Mouse (Mus musculus) lung, embryonic 14.5 days (tissue): ENCODE results near the gene Tbcd. TPM values are rescaled to one million over a fixed set of nuclear protein-coding genes. Genes with fewer than 3 reads are reported as not detected.

Source experiments
- ATAC-seq: fragments of 200-750 bp; cut with Nextera tagmentation; 2 replicates; pipeline ENCODE4 v1.8.0; 2017; ENCODE audit warnings: mild to moderate bottlenecking, moderate TSS enrichment, moderate library complexity; ENCODE audit not compliant: insufficient read depth
- DNase-seq: peaks from one replicate; pipeline ENCODE4 v3.0.0-alpha.2; 2015
- H3K27ac ChIP-seq: fragments of 300-500 bp; sonication (generic); 2 replicates; pipeline ENCODE4 v1.5.1; 2014; ENCODE audit warnings: low read depth, mild to moderate bottlenecking, moderate library complexity
- H3K27me3 ChIP-seq: fragments of 300-500 bp; sonication (generic); 2 replicates; pipeline ENCODE4 v1.6.1; 2014; ENCODE audit warnings: low read length, control low read depth; ENCODE audit not compliant: insufficient read depth
- H3K36me3 ChIP-seq: fragments of 300-500 bp; sonication (generic); 2 replicates; pipeline ENCODE4 v1.6.1; 2014; ENCODE audit warnings: control low read depth; ENCODE audit not compliant: insufficient read depth
- H3K4me1 ChIP-seq: fragments of 300-500 bp; sonication (generic); 2 replicates; pipeline ENCODE4 v1.6.1; 2014; ENCODE audit warnings: antibody characterized with exemption, control low read depth; ENCODE audit not compliant: insufficient read depth
- H3K4me2 ChIP-seq: fragments of 300-500 bp; sonication (generic); 2 replicates; pipeline ENCODE4 v1.6.1; 2014; ENCODE audit warnings: mild to moderate bottlenecking
- H3K4me3 ChIP-seq: fragments of 300-500 bp; sonication (generic); 2 replicates; pipeline ENCODE4 v1.5.1; 2014; ENCODE audit warnings: low read depth, low read length
- H3K9ac ChIP-seq: fragments of 300-500 bp; sonication (generic); 2 replicates; pipeline ENCODE4 v1.6.1; 2014
- H3K9me3 ChIP-seq: fragments of 300-500 bp; sonication (generic); 2 replicates; pipeline ENCODE4 v1.6.1; 2016; ENCODE audit warnings: low read depth, low read length, control low read depth
- CTCF ChIP-seq: IDR thresholded peaks from 2 replicates; pipeline ENCODE4 v1.5.1; 2016; ENCODE audit warnings: antibody characterized with exemption, low read depth
- WGBS: fragments of 180-500 bp; shearing (Covaris S2); extraction: QIAGEN DNeasy Blood & Tissue Kit; methylation state at CpG from one replicate; pipeline ENCODE4 v1.1.7; 2014; 5-methylcytosine and 5-hydroxymethylcytosine counted together
- polyA plus RNA-seq: library from polyadenylated mRNA; unstranded; fragments of >200 nt; fragmentation: Nextera tagmentation; extraction: Ambion mirVana; gene quantifications from 2 replicates; pipeline ENCODE4 v1.2.1, GENCODE M21; 2014

Gene Tbcd
- polyA plus RNA-seq, 1 experiment from 2014 or later: 41.3 TPM

DNA sequence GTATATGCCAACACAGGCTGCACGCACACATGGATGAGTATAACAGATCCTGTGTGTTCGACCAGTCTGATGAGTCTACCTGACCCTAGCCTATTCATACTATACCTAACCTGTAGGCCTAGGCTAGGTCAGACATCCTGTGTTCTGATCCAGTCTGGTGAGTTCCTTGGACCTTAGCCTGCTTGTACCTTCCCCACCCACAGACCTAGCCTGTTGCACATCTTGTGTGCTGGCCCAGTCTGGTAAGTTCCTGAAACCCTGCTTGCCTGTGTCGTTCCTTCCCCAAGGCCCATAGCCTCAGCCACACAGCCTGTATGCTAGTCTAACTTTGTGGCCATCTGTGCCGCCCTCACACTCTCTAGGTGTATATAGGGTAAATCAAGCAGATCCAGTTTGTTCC is 112.5 kb downstream of the Tbcd start:
- no peak overlapping the region for H3K4me3 ChIP-seq
- ATAC-seq: no peak
- no peak overlapping the region for H3K4me2 ChIP-seq
- H3K27me3 ChIP-seq: no peaks in the 10 kb centered on the region
- 93% methylated on average over 4 of the region's 4 CpGs for WGBS
- no peak for DNase-seq
- no peak overlapping the region for H3K9ac ChIP-seq
- H3K9me3 ChIP-seq: no peaks in the 10 kb centered on the region
- no peak overlapping the region for H3K27ac ChIP-seq
- no peaks in the 10 kb centered on the region for H3K4me1 ChIP-seq
- no peaks in the 10 kb centered on the region for H3K36me3 ChIP-seq
- no peak for TF ChIP-seq CTCF

DNA sequence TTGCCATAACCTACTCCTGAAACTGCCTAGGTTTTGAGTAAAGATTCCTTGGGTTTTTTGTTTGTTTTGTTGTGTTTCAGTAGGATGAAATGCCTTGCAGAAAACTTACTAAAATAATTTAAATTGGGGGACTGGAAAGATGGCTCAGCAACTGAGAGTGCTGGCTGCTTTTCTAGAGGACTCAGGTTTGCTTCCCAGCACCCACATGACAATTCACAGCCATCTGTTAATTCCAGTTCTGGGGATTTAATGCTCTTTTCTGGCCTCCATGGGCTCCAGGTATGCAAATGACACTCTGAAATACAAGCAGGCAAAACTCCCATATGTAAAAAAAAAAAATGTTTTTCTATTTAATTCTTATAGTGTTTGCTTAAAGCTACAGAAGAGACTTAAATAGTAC is 130.1 kb downstream of the Tbcd start:
- ATAC-seq (no peak), DNase-seq (no peak)
- H3K27me3 ChIP-seq: no peaks in the 10 kb centered on the region
- no peaks in the 10 kb centered on the region for H3K9me3 ChIP-seq
- H3K9ac ChIP-seq: no peak overlapping the region
- H3K4me1 ChIP-seq: no peaks in the 10 kb centered on the region
- H3K4me2 ChIP-seq: no peak overlapping the region
- peaks cover 8% of the 10 kb centered on the region; the same call in 1 of the 2 replicates for H3K36me3 ChIP-seq
- H3K4me3 ChIP-seq: no peak overlapping the region
- H3K27ac ChIP-seq: no peak overlapping the region
- TF ChIP-seq CTCF: no peak

DNA sequence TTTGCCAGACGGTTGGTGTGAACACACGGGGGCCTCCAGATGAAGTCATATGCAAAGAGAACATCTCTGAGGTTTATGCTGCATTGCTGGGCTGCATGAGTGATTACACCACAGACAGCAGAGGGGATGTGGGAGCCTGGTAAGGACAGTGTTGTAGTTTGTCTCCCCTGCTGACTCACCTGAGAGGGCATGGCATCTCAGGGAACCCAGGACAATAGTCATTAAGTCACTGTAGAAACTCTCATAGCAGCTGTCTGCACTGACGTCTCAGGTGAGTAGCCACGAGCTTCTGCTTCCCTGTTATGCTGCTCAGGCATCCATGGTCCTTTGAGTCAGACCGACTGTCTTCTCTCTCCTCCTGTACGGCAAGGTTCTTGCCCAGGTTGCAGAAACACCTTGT is 145.5 kb downstream of the Tbcd start:
- Histone ChIP-seq H3K4me3 (no peak overlapping the region), H3K27me3 (no peaks in the 10 kb centered on the region), H3K4me1 (no peaks in the 10 kb centered on the region), H3K27ac (no peak overlapping the region), H3K9ac (no peak overlapping the region), H3K4me2 (no peak overlapping the region), H3K36me3 (peaks cover 31% of the 10 kb centered on the region), H3K9me3 (no peaks in the 10 kb centered on the region)
- ATAC-seq (no peak), DNase-seq (no peak)
- WGBS: 82% methylated on average over 6 of the region's 6 CpGs
- no peak for TF ChIP-seq CTCF

DNA sequence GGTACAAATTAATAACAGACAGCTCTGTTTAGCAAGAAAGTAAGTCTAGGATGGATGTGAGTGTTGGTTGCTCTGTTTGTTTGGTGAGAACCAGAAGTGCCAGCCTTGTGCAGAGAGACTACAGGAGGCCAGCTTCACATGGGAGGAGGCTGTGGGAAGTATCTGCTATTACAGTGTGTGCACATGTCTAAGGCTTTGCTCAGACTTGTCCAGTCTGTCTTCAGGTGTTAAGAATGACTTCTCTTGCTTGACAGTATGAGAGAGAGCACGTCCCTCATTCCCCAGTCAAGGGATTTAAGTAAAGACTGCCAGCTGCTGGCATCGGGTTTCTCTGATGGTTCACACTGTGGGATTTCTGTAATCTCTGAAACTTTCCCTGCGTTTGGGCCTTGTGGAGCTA is 149.7 kb downstream of the Tbcd start:
- no peak overlapping the region for H3K4me3 ChIP-seq
- 67% methylated on average over 3 of the region's 3 CpGs for WGBS
- H3K9me3 ChIP-seq: no peaks in the 10 kb centered on the region
- no peaks in the 10 kb centered on the region for H3K4me1 ChIP-seq
- H3K36me3 ChIP-seq: peaks cover 47% of the 10 kb centered on the region
- H3K27ac ChIP-seq: no peak overlapping the region
- DNase-seq (no peak), ATAC-seq (no peak)
- no peak overlapping the region for H3K4me2 ChIP-seq
- H3K27me3 ChIP-seq: no peaks in the 10 kb centered on the region
- H3K9ac ChIP-seq: no peak overlapping the region
- no peak for TF ChIP-seq CTCF

DNA sequence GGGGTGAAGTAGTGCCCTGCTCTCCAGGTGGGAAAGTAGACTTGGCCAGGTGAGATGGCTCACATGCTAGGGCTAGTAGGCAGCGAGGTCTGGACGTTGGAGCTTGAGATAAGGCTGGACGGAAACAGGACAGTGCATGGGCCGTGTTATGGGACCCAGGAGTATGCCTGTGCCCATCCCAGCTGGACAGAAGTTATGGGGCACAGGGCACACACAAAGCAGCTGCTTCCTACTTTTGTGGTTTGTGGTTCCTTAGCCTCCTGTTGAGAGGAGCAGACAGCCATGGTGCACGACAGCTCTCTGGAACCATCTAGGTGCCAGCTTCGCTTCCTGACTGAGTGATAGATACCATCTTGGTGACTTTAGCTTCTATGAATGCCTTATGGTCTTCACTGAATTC is 153.9 kb downstream of the Tbcd start:
- DNase-seq: no peak
- Histone ChIP-seq H3K36me3 (peaks cover 54% of the 10 kb centered on the region), H3K27me3 (no peaks in the 10 kb centered on the region), H3K9me3 (no peaks in the 10 kb centered on the region), H3K27ac (no peak overlapping the region), H3K4me2 (no peak overlapping the region), H3K4me3 (no peak overlapping the region), H3K9ac (no peak overlapping the region), H3K4me1 (no peaks in the 10 kb centered on the region)
- no peak for ATAC-seq
- 90% methylated on average over 6 of the region's 6 CpGs for WGBS
- no peak for TF ChIP-seq CTCF

DNA sequence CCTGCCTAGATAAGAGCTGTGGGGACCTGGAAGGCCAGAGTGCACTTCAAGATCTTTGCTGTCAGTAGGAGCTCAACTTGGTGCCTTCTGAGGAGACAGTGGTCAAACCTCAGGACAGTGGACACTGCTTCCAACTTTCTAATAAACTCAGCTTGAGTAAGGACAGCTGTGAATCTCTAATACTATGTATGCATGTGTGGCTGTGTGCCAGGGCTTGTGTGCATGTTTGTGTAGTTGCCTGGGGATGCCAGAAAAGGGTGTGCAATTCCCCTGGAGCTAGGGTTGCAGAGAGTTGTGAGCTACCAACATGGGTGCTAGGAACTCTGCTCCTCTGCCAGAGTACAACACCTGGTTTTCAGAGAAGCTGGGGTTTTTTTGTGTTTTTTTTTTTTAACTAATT is 159.2 kb downstream of the Tbcd start:
- TF ChIP-seq CTCF: no peak
- Histone ChIP-seq H3K27ac (no peak overlapping the region), H3K36me3 (peaks cover 38% of the 10 kb centered on the region), H3K9me3 (no peaks in the 10 kb centered on the region), H3K4me2 (no peak overlapping the region), H3K27me3 (no peaks in the 10 kb centered on the region), H3K9ac (no peak overlapping the region), H3K4me1 (no peaks in the 10 kb centered on the region), H3K4me3 (no peak overlapping the region)
- peak; percentile 56 for DNase-seq
- no peak for ATAC-seq

DNA sequence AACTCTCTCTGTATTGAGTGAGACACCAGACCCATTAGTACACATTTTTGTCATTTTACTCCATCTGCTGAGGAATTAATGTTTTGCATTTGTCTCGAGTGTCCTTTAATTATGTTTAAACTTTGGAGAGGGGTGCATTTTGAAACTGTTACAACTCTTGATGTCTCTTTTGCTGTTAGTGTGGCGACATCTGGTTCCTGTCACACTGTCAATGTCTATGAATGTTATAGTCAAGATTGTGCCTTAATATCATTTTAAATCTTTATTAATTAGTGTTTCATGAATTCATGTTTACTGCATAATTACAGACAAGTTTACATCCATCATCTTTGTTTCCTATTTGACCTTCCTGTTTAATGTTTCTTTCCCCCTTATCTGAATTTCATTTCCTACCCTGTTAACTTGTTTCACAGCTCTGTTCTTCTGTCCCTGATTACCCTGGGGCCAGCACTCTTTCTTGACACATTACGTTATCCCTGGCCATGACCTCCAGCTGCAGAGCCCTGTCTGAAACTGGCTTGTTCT is 164.3 kb downstream of the Tbcd start:
- no peaks in the 10 kb centered on the region for H3K9me3 ChIP-seq
- no peak overlapping the region for H3K27ac ChIP-seq
- no peak overlapping the region for H3K4me3 ChIP-seq
- no peaks in the 10 kb centered on the region for H3K4me1 ChIP-seq
- ATAC-seq (no peak), DNase-seq (no peak)
- H3K36me3 ChIP-seq: peaks cover 40% of the 10 kb centered on the region; the same call in 1 of the 2 replicates
- no peak overlapping the region for H3K9ac ChIP-seq
- WGBS: 58% methylated on average over 3 of the region's 3 CpGs
- H3K27me3 ChIP-seq: no peaks in the 10 kb centered on the region
- no peak for TF ChIP-seq CTCF
- no peak overlapping the region for H3K4me2 ChIP-seq

DNA sequence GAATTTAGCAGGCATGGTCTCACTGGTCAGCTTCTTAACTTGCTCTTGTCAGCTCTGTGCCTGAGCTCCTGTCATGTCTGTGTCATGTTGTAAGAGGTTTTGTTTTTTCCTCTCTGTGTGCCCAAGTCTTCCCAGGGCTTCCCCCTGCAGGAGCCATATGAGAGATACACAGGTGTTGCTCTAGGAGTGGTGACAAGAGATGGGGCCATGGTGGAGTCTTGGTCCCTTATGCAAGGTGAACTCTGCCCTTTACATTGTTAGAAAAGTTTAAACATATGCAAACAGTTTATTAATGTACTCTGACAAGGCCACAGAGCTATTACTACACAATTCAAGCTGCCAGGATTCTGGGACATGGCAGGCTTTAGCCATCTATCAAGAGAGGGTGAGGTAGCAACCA is 164.8 kb downstream of the Tbcd start:
- Histone ChIP-seq H3K4me2 (no peak overlapping the region), H3K9me3 (no peaks in the 10 kb centered on the region), H3K27ac (no peak overlapping the region), H3K4me1 (no peaks in the 10 kb centered on the region), H3K36me3 (peaks cover 42% of the 10 kb centered on the region; the same call in 1 of the 2 replicates), H3K4me3 (no peak overlapping the region), H3K27me3 (no peaks in the 10 kb centered on the region), H3K9ac (no peak overlapping the region)
- DNase-seq: no peak
- no peak for TF ChIP-seq CTCF
- no peak for ATAC-seq
